Mouse (Mus musculus): ENCODE measurements around the gene Ralgds. TPM values are rescaled to one million over a fixed set of nuclear protein-coding genes. Genes with fewer than 3 reads are reported as not detected.
"Not testable (repeated sequence)": the region's sequence is repeated elsewhere in the genome, so short reads cannot be mapped to it uniquely, and the experiment has no call there.

Ralgds gene
- 84.6 and 87.8 TPM in 2 replicates for polyA plus RNA-seq (2015; fragmentation: Nextera tagmentation; extraction: Ambion mirVana)

- 0% methylated on average over 71 of the region's 71 CpGs for WGBS
- Histone ChIP-seq H3K36me3 (no peaks in the 10 kb centered on the region), H3K4me2 (replicated peaks) (peak within 1 kb of the TSS; percentile 62), H3K4me1 (peaks cover 46% of the 10 kb centered on the region), H3K9ac (replicated peaks) (peak within 1 kb of the TSS; percentile 97), H3K9me3 (no peaks in the 10 kb centered on the region), H3K4me3 (peak within 1 kb of the TSS; percentile 95), H3K27me3 (no peaks in the 10 kb centered on the region), H3K27ac (replicated peaks) (peak within 1 kb of the TSS; percentile 90)
- peak; percentile 66 for ATAC-seq (replicated peaks)
Observed at GRCm38 (mm10) chr2:28512798-28513401, at the start of gene Ralgds. Gene Ralgds (plus strand): TSS chr2:28513125.

GRCm38 (mm10) chr2:28463919-28464318 lies 49.0 kb upstream of the Ralgds start:
- WGBS, result 35% methylated on average over 3 of the region's 3 CpGs
- no peak overlapping the region for H3K27ac ChIP-seq (replicated peaks)
- no peak overlapping the region for H3K9ac ChIP-seq (replicated peaks)
- no peak for ATAC-seq (replicated peaks)
- H3K27me3 ChIP-seq, result no peaks in the 10 kb centered on the region
- H3K9me3 ChIP-seq, result no peaks in the 10 kb centered on the region
- no peak overlapping the region for H3K4me2 ChIP-seq (replicated peaks)
- H3K36me3 ChIP-seq, result no peaks in the 10 kb centered on the region
- no peak overlapping the region for H3K4me3 ChIP-seq
- peaks cover 15% of the 10 kb centered on the region for H3K4me1 ChIP-seq

GRCm38 (mm10) chr2:28464919-28465318 lies 48.0 kb upstream of the Ralgds start:
- no peak overlapping the region for H3K9ac ChIP-seq (replicated peaks)
- H3K4me3 ChIP-seq, result no peak overlapping the region
- H3K36me3 ChIP-seq, result peaks cover 7% of the 10 kb centered on the region
- no peak for ATAC-seq (replicated peaks)
- 81% methylated on average over 9 of the region's 9 CpGs for WGBS
- no peak overlapping the region for H3K4me2 ChIP-seq (replicated peaks)
- H3K4me1 ChIP-seq, result peaks cover 18% of the 10 kb centered on the region
- no peak overlapping the region for H3K27ac ChIP-seq (replicated peaks)
- H3K9me3 ChIP-seq, result no peaks in the 10 kb centered on the region
- H3K27me3 ChIP-seq, result no peaks in the 10 kb centered on the region

- ATAC-seq (replicated peaks), result peak; percentile 61
- peaks cover 18% of the 10 kb centered on the region for H3K4me1 ChIP-seq
- H3K27ac ChIP-seq (replicated peaks), result no peak within 1 kb of the TSS
- peaks cover 18% of the 10 kb centered on the region for H3K36me3 ChIP-seq
- H3K4me3 ChIP-seq, result peak within 1 kb of the TSS; percentile 28
- H3K4me2 ChIP-seq (replicated peaks), result peak within 1 kb of the TSS; percentile 49
- no peak within 1 kb of the TSS; the same call in 1 of the 2 replicates for H3K9ac ChIP-seq (replicated peaks)
- 3% methylated on average over 25 of the region's 25 CpGs for WGBS
- no peaks in the 10 kb centered on the region for H3K27me3 ChIP-seq
- no peaks in the 10 kb centered on the region for H3K9me3 ChIP-seq
Observed at GRCm38 (mm10) chr2:28465836-28466518, 46.9 kb upstream of the Ralgds start, which contains the start of gene 1700007K13Rik. Gene 1700007K13Rik (minus strand): TSS chr2:28466332.

- Histone ChIP-seq H3K9ac (replicated peaks) (peak within 1 kb of the TSS; percentile 98), H3K27ac (replicated peaks) (peak within 1 kb of the TSS; percentile 23; the same call in 1 of the 2 replicates), H3K9me3 (0 out of 2 replicates have a peak, but pooled peaks cover 2% of the 10 kb centered on the region), H3K4me1 (peaks cover 18% of the 10 kb centered on the region), H3K4me2 (replicated peaks) (peak within 1 kb of the TSS; percentile 65), H3K4me3 (peak within 1 kb of the TSS; percentile 98), H3K36me3 (peaks cover 37% of the 10 kb centered on the region), H3K27me3 (no peaks in the 10 kb centered on the region)
- ATAC-seq (replicated peaks), result peak; percentile 93
- under 1% methylated on average over 52 of the region's 52 CpGs for WGBS
Observed at GRCm38 (mm10) chr2:28467860-28468485, 45.0 kb upstream of the Ralgds start, which contains the start of gene Mrps2. Gene Mrps2 (plus strand): TSS chr2:28468066.

- no peak for ATAC-seq (replicated peaks)
- H3K36me3 ChIP-seq, result peaks cover 41% of the 10 kb centered on the region
Observed at GRCm38 (mm10) chr2:28468486-28469225, 44.3 kb upstream of the Ralgds start.

GRCm38 (mm10) chr2:28469461-28469860 lies 43.5 kb upstream of the Ralgds start:
- Histone ChIP-seq H3K27me3 (no peaks in the 10 kb centered on the region), H3K9ac (replicated peaks) (no peak overlapping the region), H3K9me3 (0 out of 2 replicates have a peak, but pooled peaks cover 3% of the 10 kb centered on the region), H3K27ac (replicated peaks) (no peak overlapping the region), H3K4me3 (no peak overlapping the region), H3K4me2 (replicated peaks) (no peak overlapping the region), H3K36me3 (peaks cover 41% of the 10 kb centered on the region), H3K4me1 (peaks cover 18% of the 10 kb centered on the region)
- WGBS, result 98% methylated on average over 14 of the region's 14 CpGs
- no peak for ATAC-seq (replicated peaks)

More at GRCm38 (mm10) chr2:28468486-28469225, 44.3 kb upstream of the Ralgds start:
- 0 out of 2 replicates have a peak, but pooled peaks cover 3% of the 10 kb centered on the region for H3K9me3 ChIP-seq
- H3K27ac ChIP-seq (replicated peaks), result no peak overlapping the region
- H3K4me2 ChIP-seq (replicated peaks), result peak overlapping the region; percentile 65
- no peaks in the 10 kb centered on the region for H3K27me3 ChIP-seq
- H3K4me3 ChIP-seq, result peak overlapping the region; percentile 98
- 56% methylated on average over 18 of the region's 18 CpGs for WGBS
- H3K4me1 ChIP-seq, result peaks cover 18% of the 10 kb centered on the region
- peak overlapping the region; percentile 98 for H3K9ac ChIP-seq (replicated peaks)

- no peak overlapping the region for H3K4me3 ChIP-seq
- H3K27ac ChIP-seq (replicated peaks), result no peak overlapping the region
- 0 out of 2 replicates have a peak, but pooled peaks cover 3% of the 10 kb centered on the region for H3K9me3 ChIP-seq
- H3K4me1 ChIP-seq, result peaks cover 18% of the 10 kb centered on the region
- WGBS, result 97% methylated on average over 2 of the region's 2 CpGs
- no peak for ATAC-seq (replicated peaks)
- H3K27me3 ChIP-seq, result no peaks in the 10 kb centered on the region
- no peak overlapping the region for H3K9ac ChIP-seq (replicated peaks)
- no peak overlapping the region for H3K4me2 ChIP-seq (replicated peaks)
- peaks cover 41% of the 10 kb centered on the region for H3K36me3 ChIP-seq
Observed at GRCm38 (mm10) chr2:28470591-28470990, 42.3 kb upstream of the Ralgds start.

- not testable (repeated sequence) for H3K4me2 ChIP-seq (replicated peaks); H3K9ac ChIP-seq (replicated peaks); H3K4me1 ChIP-seq; ATAC-seq (replicated peaks); H3K4me3 ChIP-seq; H3K27me3 ChIP-seq; H3K27ac ChIP-seq (replicated peaks); H3K9me3 ChIP-seq
- peaks cover 41% of the 10 kb centered on the region for H3K36me3 ChIP-seq
- 95% methylated on average over 8 of the region's 8 CpGs for WGBS
Observed at GRCm38 (mm10) chr2:28472011-28472410, 40.9 kb upstream of the Ralgds start.

GRCm38 (mm10) chr2:28477993-28478392 lies 34.9 kb upstream of the Ralgds start:
- WGBS, result 91% methylated on average over 5 of the region's 5 CpGs
- not testable (repeated sequence) for ATAC-seq (replicated peaks)

More at GRCm38 (mm10) chr2:28477993-28478392, 34.9 kb upstream of the Ralgds start:
- H3K4me1 ChIP-seq; H3K9ac ChIP-seq (replicated peaks); H3K4me3 ChIP-seq; H3K36me3 ChIP-seq; H3K27ac ChIP-seq (replicated peaks); H3K4me2 ChIP-seq (replicated peaks); H3K9me3 ChIP-seq; H3K27me3 ChIP-seq: not testable (repeated sequence)
